Mouse (Mus musculus): ENCODE results near the gene Pank1.

- peak; percentile 49; the same call in 1 of the 2 replicates for TF ChIP-seq POLR2A (IDR thresholded peaks at IDR 0.05; ENCODE audit: borderline replicate concordance, control insufficient read depth, low read depth, low read length)
- TF ChIP-seq CTCF (IDR thresholded peaks at IDR 0.05; ENCODE audit: control insufficient read depth, insufficient read depth, low read length): peak; percentile 17; the same call in 1 of the 2 replicates
These were observed 1.2 kb downstream of the Pank1 start for GRCm38 (mm10) chr19:34877898-34878602.
